Mouse (Mus musculus) thymus, postnatal 10 days (tissue): Measurements from ENCODE around the gene Adm2.
A peak's percentile ranks its signal among the peaks of the same experiment; 100 is the strongest.

Experiments used
- DNase-seq, 2 experiments: peaks; one replicate each; pipeline ENCODE4 v3.0.0; 2021; ENCODE audit warnings: low spot score in 2 of 2

The Adm2 gene

DNA sequence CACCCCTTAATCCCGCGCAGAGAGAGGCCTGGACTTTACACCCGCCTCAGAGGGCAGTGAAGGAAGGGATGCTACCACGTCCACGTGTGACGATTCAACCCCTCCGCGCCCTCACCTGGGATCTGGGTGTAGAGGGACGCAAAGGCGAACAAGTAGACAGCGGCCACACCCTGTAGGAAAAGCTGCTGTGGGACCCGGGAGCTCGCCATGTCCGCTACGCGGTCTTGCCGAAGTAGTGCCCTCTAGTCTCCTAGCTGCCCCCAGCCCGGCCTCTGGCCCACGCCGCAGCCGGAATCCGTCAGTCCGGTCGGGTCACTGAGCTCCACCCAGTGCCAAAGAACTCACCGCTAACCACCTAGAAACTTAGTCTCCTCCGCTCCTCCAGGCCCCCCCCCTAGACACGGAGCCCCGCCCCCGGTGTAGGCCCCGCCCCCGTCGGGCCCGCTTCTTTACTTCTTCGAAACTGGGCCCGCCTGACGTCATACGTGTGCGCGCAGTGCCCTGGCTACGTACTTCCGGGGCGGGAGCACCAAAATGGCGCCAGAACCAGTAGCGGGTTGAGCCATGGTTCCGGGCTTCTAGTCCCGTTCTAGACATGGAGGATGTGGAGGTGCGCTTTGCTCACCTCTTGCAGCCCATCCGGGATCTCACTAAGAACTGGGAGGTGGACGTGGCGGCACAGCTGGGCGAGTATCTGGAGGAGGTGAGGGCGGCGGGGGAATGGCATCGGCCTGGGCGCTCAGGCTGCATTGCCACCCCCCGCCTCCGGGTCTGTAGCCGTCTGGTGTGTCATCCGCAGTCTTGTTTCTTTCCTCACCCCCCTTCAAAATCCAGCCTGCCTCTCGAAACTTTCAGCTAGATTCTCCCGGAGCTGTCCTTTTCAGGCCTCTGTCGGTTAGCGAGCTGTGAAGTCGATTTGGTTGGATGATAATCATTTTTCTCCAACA, 33.0 kb downstream of the Adm2 start, which contains the start of the genes Lmf2 and Ncaph2:
Gene Lmf2 (minus strand): TSS at position 419 of the 947 bp plus-strand sequence.
Gene Ncaph2 (plus strand): TSS at position 479 of the 947 bp plus-strand sequence.
- peak; percentile 92 to 96 for DNase-seq

DNA sequence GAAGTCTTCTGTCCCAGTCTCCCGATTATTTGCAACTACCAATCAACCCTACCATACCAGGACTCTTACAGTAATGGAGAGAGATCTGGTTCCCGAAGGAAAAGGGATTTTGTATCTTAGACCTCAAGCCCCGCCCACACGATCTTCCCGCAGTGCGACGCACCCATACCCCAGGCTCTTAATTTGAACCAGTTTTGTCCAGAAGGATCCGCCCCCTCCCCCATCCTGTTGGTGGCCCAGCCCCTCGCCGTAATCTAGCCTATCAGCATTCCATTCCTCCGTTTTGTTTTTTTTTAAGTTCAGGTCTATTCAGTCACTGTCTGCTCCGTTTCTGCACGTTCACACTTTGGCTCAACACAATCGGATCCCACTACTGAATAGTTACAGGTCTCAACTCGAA, 33.9 kb downstream of the Adm2 start:
- DNase-seq, result peak; percentile 73 to 78

DNA sequence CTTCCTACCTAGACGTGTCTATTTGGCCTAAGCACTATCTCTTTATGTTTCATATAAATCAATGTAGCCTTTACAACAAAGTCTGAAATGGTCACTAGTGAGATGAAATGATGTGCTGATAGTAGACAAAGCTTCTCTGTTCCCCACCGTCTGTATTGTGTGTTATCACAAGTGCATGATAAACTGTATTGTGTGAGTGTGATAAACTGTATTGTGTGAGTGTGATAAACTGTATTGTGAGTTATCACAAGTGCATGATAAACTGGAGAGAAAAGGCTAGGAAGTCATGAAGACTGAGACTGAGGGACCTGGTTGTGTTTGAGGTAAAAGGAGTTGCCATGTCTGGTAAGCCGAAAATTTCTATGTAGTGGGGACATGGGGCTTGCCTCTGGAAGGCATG, 36.3 kb downstream of the Adm2 start:
- DNase-seq, result no peak

DNA sequence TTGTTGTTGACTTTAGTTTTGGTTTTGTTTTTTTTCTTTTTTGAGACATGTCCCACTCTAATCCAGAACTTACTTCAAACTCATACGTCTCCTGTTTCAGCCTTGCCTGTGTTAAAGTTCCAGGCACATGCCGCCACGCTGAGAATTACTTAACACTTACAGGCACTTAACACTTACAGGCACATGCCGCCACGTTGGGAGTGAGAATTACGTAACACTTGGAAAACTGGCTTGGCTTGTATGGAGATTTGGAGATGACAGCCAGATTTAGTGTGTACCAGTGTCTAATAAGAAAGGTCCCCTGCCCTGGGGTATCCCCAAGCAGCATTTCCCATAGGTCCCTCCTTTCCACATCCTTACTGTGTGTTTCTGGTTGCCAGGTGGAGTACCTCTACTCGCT, 40.5 kb downstream of the Adm2 start:
- DNase-seq, result no peak

DNA sequence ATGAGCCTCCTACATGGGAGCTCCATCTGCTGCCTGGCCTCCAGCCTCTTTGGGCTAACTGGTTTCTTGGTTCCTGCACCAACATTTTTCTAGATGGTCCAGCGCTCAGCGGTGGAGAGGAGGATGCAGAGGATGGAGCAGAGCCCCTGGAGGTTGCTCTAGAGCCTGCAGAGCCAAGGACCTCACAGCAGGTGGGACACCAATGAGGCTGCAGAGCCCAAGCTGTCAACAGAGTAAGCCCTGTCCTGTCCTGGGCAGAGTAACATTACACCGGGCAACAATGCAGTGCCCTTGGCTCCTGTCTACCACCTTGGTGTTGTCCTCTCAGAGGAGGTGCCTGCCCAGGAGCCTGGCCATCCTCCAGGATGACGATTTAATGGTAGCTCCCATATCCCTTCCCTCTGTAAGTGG, 42.6 kb downstream of the Adm2 start:
- DNase-seq, result no peak

DNA sequence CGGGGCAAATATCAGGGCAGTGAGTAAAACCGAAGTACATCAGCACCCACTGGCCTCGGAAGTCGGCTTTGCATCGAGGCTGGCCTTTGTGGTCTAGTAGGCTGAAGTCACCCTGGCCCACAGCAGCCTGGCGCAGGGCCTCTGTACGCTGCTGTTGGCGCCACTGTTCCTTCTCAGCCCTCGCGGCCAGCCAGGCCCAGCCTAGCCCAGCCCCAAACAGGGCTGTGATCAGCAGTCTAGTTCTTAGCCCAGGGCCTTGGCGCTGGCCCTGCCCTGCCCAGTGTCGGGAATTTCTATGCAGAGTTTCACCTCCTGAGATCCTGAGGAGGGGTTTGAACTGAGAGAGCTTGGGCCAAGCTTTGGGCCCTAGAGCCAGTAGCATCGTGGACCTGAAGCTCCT, 49.5 kb downstream of the Adm2 start:
- no peak for DNase-seq

DNA sequence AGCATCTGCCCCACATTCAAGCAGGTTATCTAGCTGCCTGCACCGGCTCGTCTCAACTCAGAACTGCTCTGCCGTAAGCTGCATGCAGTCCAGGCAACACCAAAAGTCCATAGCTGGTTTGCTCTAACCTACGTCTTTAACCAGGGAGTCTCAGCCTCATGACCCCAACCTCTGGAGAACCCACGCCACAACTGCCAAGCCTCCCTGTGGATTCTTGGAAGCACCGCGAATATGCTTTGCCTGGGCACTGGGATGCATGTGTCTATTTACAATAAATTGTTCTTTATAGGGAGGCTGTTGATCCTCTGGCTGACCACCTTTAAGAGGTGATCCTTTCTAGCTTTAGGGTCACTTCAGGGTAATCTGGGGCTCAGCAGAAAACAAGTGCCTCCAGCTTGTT, 50.0 kb downstream of the Adm2 start:
- no peak for DNase-seq

DNA sequence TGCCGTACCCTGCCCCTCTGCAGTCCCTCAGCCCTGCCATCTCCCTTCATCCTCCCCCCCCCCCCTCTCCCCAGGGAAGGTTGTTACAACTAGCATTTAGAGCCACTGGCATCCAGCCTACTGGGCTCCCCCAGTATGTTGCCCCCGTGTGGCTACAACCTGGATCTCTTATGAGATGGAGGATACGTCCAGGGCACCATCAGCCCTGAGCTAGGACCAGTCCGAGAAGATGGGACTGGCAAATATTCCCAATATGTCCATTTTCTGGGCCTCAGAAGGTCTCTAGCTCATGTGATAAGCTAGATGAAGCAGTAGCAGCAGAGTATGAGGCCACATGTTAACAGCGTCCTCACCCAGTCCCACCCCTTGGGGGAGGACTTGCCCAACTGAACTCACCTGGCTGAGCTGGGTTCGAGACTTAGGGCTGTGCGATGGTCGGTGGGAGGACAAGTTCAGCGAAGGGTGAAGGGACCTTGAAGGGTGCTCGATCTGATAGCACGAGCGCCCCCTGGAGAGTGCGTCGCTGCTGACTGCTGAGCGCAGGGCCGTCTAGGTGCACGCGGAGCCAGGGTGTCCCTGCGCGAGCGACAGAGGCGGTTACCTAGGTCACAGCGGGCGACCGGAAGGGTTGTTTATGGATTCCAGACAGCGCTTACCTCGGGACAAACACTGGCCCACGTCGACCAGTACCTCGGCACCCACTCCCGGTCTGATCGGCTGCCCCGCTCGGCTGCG, 50.7 kb downstream of the Adm2 start:
- DNase-seq, result peak; percentile 83 to 93

DNA sequence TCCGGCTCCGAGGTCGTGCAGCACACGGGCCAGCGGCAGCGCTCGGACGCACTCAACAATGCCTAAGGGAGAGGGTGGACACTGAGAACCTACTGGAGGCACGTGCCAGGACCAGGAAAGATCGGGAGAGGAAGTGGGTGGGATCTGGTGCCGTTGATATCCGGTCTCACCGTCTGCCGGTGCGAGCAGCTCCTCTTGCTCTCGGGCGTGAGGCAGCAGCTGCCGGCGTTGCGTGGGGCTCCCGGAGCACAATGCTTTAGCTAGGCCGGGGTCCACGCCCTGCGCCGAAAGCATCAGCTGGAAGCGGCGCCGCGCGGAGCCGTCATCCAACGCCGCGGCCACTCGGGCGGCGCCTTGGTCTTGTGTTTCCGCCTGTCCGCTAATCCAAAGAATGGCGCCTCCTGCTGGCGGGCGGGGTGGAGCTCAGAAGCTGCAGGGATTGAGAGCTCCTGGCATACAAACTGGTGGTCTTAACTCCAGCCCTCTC, 51.3 kb downstream of the Adm2 start, which contains the start of gene Sco2:
Gene Sco2 (minus strand): TSS at position 85 of the 487 bp plus-strand sequence.
- peak; percentile 83 to 96 for DNase-seq
